Mouse (Mus musculus) erythroblast, embryonic 14.5 days (primary cell): ENCODE data around the gene Frmd5.

Source experiments
- GATA1 ChIP-seq: IDR thresholded peaks from 2 replicates; pipeline ENCODE4 v1.6.1; 2012; ENCODE audit warnings: low read length, inconsistent platforms, mixed read lengths
- TAL1 ChIP-seq: IDR thresholded peaks from 3 replicates; pipeline ENCODE4 v1.6.1; 2012; ENCODE audit warnings: low read length, inconsistent platforms, mixed read lengths

GRCm38 (mm10) chr2:121509584-121509983, 297.3 kb downstream of the Frmd5 start:
- TF ChIP-seq TAL1 (no peak), GATA1 (no peak)
